Mouse (Mus musculus): Measurements from ENCODE around the gene Loxl1.

Gene Loxl1

DNA sequence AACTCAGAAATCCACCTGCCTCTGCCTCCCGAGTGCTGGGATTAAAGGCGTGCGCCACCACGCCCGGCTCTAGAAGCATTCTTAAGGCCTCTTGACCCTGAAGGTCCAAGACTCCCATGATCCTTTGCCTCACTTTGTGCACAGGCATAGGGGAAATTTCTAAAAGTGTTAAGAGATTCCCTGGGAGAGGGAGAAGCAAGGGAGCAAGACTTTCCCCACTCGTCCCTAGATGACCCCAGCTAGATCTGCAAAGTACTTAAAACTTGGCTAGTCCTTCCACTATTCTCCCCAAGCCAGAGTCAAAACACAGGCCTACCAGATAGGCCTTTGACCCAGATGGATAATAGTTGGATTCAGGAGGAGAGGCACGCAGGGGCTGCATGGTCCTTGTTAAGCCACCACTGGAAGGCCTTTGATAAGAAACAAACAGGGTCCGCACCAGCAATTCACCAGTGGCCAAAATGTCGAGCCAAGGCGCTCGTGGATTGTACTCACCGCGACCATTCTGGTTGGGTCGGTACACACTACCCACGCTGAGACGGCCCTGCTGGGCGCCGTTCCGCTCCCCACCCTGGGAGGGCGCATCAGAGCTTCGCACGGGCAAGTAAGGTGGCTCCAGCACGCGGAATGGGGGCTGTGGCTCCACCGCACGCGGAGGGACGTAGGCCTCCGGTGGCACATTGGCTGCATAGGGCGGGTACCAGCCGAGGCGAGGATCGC, 1.6 kb downstream of the Loxl1 start:
- in situ Hi-C loops (cut with MboI, MseI), result no loop called here

DNA sequence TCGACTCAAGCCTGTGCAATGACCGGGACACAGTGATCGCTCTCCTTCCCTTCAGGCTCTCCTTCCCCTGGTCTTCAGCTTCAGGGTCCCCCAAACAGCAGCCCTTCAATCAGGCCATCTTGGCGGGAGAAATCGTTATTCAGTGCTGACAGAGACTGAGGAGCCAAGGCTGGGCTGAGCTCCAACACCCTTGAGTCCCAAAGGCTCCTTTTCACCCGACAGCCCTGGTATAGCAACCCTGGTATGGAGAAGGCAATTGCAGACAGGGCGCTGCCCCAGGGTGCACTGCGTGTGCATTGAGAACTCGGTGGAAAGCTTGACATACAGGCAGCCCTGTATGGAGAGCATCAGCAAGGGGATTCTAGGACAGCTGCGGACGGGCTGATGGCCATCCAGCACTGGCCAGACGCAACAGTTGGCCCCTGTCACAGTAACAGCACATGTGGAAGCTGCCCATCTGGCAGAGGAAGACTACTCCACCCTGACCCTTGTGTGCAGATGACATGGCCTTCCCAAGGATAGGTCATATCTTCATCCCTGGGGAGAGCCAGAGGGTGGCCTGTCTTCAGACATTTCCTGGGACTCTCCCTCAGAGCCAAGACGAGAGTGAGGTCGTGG, 2.8 kb downstream of the Loxl1 start:
- in situ Hi-C loops (cut with MboI, MseI), result no loop called here

DNA sequence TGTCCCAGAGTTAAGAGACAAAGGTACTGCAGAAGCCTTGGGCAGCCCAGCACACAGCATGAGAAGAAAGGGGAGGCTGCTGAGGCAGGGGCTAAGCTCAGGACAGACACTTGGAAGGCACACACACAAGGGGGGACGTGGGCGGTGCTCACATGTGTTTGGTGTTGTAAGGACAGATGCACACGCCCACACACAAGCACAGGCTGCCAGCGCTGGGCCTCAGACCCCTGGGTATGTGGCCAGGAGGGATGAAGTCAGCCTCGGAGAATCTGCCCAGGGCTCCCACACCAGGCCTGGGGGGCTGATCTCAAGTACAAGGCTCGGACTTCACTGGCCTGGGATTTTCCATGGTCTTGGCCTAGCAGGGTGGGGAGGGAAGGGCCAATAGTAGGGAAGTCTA, 4.6 kb downstream of the Loxl1 start:
- in situ Hi-C loops (cut with MboI, MseI), result no loop called here

DNA sequence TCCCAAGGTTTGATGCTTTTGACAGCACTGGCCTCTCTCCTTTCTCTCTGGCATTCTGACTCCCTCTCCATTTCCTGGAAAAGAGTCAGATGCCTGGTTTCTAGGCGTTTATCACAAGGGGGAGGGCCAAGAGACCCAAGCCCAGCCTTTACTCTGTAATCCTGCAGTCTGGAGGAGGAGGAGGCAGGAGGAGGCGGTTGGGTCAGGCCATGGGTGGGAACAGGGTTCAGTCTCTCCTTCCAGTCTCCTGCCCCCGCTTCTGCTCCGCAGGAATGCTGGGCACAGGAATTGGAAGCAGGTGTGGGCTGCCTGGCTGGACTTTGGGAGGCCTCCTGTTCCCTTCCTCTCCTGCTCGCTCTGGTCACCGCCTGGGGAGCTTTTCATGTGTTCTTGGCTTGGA, 7.3 kb downstream of the Loxl1 start:
- in situ Hi-C loops (cut with MboI, MseI), result no loop called here

DNA sequence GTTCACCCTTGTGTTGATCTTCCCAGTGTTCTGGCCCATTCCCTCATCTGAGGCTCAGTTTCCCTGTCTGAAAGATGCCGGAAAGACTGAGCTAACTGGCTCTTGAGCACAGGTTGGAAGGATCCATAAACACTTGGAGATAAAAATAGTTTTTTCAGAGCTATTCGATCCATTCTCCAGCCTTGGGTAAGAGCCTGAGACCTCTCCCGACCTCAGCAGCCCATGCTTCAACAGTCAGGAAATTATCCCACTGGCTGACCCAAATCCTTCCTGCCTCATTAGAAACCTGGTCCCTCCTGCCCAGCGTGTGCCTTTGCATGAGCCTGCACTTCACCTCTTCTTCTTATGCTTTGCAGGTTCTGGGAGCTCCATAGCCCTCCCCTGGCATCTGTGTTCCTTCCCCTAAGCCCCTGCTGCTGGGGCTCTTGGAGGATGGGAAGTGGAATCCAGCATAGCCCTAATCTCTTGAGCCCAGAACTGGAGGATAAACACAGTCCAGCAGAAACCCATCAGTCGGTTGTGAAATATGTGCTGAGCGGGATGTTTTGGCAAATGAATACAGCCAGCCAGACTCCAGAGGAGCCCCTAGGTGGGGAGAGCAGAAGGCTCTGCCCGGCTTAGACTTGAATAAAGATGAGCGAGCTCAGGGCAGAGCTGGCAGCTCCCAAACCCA, 9.3 kb downstream of the Loxl1 start:
- in situ Hi-C loops (cut with MboI, MseI), result no loop called here

DNA sequence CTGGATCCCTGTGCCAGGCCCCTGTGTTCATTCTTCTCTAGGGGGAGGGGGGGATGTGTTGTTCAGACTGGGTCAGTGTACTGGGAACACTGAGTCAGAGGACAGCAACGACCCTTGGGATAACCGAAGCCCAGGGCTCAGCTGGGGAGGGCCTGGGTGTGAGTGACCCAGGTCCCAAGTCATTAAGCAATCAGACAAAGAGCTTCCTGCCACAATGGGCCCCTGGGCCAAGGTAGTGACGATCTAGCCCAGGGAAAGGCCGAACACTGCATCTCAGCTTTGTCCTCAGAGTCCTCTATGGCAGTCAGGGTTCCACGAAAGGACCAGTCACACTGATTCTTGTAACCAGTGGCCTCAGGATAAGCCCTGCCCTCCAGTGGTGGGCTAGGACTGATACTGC, 9.9 kb downstream of the Loxl1 start:
- in situ Hi-C loops (cut with MboI, MseI), result no loop called here

DNA sequence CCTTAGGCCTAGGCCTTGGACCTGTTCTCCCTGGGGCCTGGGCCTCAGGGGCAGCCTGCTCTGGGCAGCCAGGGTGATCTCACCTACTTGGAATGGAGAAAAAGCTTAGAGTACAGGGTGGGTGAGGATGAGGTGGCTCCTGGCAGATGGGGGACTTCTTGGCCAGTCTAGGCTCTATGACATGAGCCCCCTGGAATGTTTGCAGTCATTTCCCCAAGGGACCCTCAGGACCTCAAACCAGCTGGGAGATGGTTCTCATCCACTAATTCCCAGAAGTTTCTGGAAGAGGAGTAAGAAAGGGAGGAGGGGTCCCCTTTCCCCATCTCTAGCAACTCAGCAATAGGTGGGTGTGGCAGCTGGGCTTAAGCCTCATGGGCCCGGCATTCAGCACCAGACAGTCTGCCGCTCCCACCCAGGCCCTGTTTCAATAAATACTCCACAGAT, 13.6 kb downstream of the Loxl1 start:
- in situ Hi-C loops (cut with MboI, MseI), result no loop called here

DNA sequence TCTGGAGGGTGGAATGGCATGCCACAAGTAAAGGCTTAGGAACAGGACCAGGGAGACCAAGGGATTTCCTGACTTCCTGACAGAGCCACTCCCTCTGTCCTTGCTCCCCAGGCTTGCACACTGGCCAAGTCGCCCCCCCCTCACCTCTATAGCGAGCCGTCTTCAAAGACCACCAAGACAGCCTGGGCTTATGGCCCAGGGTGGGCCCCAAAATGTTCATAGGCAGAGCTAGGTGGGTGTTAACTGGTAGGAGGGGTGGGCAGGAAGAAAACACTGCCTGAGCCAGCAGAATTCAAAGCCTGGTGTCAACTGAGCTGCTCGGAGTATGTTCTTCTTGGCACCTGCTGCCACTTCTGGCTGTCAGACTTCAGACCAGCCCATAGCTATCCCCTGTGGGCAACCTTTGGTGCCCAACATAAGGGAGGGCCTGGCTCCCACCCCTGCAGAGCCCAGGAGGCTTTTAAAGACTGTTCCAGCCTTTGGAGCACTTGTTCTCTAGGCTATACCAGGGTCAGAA, 15.0 kb downstream of the Loxl1 start:
- in situ Hi-C loops (cut with MboI, MseI), result no loop called here

DNA sequence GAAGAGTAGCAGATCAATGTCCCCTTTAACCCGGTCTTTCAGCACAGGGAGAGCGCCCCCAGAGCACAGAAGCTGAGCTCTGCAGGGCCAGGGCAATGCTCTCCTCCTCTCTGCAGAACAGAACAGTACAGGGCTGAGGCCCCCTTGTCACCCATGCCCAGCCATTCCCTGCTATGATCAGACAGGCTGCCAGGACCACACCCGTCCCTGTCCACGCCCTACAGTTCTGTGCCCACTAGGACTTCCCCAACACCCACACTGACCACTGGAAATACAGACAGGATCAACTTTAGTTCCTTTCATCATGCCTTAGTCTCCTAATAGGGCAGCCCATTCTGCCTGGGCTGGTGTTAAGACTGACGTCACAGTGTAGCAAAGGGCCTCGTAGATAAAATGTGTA, 15.9 kb downstream of the Loxl1 start:
- in situ Hi-C loops (cut with MboI, MseI), result no loop called here

DNA sequence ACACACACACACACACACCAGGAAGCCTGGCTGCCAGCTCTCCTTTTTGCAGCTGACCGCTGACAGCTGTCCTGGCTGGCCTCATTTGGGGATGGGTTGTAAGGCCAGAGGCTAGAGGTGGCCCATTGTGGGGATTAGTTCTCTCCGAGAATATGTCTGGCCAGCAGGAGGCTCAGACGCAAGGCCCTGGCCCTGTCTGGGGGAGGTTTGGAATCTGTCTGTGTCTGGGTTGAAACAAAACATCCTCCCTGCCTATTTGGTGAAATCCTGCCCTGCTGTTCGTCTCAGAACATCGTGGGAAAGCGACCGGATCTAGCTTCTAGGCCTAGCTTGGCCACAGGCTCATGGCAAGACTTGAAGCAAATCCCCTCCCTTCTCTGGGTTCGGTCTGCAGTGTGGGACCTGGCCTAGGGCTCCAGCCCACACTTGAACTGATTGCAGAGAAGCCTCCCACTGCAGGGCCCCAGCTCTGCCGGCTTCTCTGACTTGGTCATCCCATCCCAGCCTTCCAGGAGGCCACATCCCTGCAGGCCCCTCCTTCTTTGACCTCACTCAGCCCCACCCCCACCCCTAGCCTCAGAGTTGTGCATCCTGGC, 17.1 kb downstream of the Loxl1 start:
- in situ Hi-C loops (cut with MboI, MseI), result no loop called here

DNA sequence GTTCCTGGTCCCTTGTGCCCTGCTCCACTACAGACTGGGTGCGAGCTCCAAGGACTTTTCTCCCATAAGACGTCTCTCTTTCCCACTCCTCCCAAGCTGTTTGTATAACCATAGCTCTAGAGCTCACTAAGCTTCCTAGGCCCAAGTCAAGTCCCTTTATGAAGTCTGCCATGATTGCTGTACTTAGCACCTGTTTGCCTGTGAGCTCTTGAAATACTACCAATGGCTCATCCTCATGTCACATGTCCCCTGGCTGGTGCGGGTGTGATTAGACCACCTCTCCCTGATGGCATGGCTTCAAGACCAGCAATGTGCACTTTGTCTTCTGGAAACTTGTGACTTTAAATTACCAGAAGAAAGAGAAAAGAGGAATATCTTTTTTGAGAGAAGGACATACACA, 17.6 kb downstream of the Loxl1 start:
- in situ Hi-C loops (cut with MboI, MseI), result no loop called here

DNA sequence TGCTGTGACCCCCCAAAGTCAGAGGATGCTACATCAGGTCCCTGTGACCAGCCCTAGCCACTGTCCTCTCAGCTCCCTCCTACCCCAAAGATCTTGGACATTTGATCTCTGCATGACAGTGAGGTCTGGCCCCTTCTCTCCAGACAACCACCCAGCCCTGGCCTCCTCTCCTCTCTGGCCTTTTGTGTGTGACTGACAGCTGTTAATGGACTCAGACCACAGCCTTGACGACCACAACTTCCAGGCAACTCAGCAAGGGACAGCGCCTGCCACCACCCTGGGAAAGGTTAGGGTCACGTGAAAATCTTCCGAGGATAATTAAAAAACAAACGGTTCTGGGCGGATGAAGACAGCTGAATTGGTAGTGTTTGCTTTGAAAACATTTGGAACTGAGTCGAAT, 18.5 kb downstream of the Loxl1 start:
- in situ Hi-C loops (cut with MboI, MseI), result no loop called here

DNA sequence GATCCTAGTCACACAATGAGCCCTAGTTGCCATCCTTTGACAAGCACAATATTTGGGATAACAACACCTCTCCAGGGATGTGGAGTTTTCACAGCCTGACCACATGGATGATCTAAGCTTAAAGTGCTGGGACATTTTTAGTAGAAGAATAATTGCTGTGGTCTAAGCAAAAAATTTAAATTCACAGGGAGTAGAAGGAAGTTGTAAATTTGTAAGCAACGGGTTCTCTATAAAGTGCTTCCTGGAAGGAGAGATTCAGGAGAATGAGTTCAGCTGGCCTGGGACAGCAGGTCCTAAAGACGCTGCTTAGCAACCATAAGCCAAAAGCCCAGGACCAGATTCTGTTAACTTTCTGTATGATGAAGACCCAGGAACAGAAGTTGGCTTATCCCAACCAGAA, 23.1 kb downstream of the Loxl1 start:
- in situ Hi-C loops (cut with MboI, MseI), result no loop called here

DNA sequence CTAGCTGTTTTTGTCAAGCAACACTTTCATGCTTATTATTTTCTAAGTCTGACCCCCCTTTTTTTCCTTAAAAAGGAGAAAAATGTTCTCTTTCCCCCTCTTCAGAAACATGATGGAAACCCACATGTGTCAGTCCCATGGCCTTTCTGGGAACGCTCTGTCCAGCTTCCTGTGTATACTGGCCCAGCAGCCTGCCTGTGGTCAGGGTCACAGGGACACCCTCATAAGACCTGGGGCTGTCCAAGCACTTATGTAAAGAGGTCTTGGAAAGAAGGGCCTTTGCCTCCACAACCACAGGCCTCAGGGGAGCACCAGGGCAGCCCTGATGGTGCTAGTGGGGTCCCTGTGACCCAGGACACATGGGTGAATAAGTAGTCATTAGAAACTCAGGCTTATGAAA, 23.9 kb downstream of the Loxl1 start:
- in situ Hi-C loops (cut with MboI, MseI), result no loop called here

DNA sequence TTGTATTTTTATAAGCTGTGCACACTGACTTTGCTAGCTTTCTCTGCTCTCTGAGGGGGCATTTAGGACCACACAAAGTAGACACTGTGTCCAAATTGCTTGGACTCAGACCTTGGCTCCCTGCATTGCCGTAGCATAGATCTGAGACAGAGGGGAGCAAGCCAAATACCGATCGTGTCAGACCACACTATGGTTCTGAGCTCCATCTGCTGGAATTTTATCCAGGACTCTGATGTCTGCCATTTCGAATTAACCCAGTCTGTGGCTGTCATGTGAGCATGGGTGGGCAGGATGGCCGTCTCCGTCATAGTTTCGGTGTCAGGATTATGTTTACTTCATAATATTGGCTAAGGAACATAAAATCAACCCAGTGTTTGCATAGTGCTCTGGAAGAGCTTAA, 29.6 kb downstream of the Loxl1 start:
- in situ Hi-C loops (cut with MboI, MseI), result loop anchor here (5.0 kb wide), 1 partner anchor 41 kb away; no protein-coding TSS in a partner anchor

DNA sequence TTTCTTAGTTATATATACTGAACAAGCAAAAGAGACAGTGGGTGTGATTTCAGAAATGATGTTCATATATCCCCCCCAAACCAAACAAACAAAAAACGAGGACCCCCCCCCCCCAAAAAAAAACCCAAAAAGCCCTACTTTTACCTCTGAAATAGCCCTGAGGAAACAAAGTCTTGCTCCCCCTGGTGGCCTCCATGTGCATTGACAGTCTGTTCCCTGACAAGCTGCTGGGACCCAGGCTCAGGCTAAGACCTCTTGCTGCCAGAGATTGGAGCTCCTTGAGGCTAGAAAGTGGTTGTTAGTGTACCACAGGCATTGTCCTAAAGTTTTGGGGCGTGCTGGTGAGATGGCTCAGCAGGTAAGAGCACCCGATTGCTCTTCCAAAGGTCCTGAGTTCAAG, 31.4 kb downstream of the Loxl1 start:
- in situ Hi-C loops (cut with MboI, MseI), result loop anchor here (5.0 kb wide), 1 partner anchor 39 kb away; no protein-coding TSS in a partner anchor

DNA sequence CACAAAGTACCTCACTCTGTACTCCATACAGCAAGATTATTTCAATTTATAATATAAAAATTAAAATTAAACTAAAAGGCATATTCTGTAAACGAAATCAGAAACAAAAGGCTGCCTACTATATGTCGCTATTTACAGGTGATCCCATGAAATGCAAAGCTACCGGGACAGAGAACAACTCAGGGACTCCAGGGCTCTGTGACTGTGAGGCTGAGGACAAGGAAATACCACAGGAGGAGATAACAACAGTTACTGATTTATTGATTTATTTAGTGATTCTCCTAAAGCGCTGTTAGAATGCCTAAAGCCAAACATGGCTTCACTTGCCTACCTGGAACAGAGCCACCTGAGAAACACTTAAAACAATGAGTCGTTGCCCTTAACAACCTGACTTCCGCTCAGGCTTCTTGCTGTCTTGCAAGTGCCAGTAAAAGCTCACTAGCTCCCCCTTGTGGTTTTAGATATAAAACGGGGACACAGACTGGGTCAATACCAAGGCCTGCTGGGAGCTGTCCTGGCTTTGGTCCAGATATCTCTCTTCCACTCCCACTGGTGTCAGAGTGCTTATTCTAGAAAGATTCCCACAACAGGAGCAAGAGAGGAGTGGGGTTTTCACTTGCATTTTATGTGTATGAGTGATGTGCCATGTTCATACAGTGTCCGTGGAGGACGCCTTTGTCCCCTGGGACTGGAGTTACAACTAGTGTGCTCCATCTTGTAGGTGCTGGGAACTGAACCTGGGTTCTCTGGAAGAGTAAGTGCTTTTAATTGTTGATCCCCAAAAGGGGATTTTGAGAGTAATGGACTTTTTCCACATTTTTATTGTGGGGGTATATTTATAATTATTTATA, 32.5 kb downstream of the Loxl1 start:
- in situ Hi-C loops (cut with MboI, MseI), result loop anchor here (5.0 kb wide), 1 partner anchor 38 kb away; no protein-coding TSS in a partner anchor

DNA sequence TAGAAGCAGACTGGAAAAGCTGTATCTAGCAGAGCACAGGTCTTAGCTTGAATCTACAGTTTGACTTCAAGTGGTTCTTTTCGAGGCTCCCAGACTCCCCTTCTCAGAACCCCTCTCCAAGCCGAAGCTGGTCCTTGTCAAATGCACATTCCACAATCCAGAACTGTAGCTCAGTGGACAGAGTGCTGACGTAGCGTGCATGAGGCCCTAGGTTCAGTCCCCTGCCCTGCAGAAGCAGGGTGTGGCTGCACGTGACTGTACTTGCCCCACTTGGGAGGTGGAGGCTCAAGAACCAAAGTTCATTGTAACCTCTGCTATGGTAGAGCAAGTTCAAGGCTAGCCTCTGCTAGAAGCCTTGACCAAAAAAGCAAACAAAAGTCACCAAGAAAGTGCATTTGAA, 33.2 kb downstream of the Loxl1 start:
- in situ Hi-C loops (cut with MboI, MseI), result loop anchor here (5.0 kb wide), 1 partner anchor 37 kb away; no protein-coding TSS in a partner anchor

DNA sequence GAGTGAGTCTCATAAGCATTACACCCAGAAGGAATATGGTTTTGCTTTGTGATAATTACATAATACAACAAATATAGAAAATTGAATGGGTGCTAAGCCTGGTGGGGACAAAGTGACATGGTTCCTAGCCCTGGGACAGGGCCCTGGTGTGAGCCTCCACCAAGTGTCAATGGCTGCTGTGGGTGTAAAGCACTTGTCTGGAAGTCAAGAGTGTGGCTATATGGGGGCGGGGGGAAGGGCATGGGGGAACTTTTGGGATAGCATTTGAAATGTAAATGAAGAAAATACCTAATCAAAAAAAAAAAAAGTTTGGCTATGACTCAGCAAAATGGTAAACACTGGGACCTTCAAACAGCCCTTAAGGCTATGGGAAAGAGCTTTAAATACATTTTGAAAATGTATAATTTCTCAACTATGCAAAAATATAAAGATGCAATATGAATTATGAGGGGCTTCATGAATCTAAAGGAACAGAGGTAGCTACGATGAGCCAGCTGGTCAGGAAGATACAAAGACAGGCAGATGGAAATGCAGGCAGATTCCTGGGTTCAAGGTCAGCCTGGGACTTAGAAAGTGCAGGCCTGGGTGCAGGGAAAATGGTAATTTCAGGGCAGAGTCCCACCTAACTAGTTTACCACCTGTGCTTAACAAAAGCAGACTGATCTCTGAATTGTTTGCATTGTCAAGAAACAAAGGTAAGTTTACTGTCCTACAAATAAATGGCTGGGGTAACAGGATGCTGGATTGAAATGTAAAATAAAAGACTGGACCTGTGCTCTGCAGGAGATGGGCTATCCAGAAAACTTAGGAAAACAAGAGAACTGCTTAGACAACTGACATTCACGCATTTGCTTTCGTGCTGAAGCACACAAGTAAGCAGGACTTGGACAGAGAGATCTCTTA, 33.9 kb downstream of the Loxl1 start:
- in situ Hi-C loops (cut with MboI, MseI), result no loop called here

DNA sequence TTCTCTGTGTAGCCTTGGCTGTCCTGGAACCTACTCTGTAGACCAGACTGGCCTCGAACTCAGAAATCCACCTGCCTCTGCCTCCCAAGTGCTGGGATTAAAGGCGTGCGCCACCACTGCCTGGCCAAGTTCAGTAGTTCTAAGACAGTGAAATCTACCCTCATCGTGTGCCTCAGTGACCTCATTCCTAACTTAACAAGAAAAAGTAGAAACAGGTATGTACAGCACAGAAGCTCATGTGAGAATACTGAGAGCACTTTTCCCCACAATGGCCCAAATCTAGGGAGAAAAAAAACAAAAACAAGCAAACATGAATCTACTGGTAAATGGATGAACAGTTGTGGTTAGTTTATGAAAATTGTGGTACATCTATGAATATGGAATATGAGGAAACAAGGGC, 34.7 kb downstream of the Loxl1 start:
- in situ Hi-C loops (cut with MboI, MseI), result no loop called here

Measured in T-helper 1 cell (primary cell).